Mouse (Mus musculus): ENCODE results near the gene Ap1g2.

Ap1g2 gene

DNA sequence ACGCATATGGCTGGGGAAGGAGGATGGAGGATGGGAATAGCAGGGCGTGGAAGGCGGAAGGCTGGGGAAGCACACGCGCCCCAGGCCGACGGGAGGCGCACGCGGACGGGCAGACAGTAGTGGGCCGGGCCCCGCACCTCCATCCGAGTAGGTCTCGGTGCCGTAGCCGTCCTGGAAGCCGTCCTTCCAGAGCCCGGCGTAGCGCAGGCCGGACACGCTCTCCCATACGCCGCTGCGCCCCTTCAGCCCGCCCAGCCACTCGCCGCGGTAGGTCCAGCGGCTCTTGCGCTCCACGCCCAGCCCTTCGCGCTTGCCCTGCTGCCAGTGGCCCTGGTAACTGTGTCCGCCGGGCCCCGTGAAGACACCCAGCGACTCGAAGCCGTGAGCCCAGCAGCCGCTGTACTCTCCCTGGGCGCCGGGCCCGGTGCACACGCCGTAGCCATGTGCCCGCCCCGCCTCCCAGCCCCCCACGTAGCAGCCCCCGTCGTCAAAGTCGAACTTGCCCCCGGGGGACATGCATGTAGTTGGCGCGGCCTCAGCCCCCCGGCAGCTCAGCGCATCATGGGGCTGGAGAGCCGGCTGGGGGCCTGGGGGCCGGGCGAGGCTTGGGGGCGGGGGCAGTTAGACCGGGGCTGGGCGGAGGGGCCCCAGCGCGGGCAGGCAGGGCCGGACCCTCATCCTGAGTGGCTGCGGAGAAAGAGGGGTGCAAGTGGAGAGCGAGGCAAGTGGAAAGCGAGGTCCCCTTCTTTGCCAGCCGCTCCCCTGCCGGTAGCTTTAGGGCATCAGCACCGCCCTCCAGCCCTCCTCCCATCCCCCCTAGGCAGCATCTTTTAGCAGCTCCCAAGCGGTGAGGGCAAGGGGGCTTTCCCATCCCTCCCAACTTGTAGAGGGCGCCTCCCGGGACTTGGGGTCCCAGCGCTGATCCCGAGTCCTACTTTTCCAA, 8.6 kb upstream of the Ap1g2 start:
- in situ Hi-C loops (cut with MboI, MseI), result no loop called here

DNA sequence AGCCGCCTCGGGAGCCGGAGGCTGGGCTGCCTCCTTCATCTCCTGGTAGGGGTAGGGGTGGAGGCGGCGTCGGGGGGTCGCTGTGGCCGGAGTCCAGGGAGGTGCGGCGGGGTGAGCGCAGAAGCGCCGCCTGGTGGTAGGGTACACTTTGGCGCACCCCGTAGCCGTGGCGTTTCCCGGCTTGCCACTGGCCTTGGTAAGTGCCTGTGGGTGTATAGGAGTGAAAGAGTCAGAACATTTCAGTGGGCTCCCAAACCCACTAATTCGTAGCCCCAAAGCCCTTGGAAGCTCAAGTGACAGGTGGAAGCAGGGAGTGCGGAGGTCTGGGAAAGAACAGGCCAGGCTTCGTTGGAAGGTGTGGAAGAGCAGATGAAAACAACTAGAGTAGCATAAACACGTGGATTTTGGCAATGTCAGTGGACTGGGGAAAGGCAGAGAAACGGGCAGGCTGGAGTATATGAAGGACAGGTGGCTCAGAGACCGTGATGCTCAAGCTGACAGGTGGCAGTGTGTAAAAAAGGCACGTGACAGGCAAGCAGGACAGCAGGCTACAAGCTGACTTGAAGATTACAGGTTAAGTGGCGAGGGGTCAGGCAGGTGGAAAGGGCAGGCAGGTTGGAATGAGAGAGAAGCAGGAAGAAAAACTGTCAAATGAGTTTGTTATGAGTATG, 7.7 kb upstream of the Ap1g2 start:
- in situ Hi-C loops (cut with MboI, MseI), result no loop called here

DNA sequence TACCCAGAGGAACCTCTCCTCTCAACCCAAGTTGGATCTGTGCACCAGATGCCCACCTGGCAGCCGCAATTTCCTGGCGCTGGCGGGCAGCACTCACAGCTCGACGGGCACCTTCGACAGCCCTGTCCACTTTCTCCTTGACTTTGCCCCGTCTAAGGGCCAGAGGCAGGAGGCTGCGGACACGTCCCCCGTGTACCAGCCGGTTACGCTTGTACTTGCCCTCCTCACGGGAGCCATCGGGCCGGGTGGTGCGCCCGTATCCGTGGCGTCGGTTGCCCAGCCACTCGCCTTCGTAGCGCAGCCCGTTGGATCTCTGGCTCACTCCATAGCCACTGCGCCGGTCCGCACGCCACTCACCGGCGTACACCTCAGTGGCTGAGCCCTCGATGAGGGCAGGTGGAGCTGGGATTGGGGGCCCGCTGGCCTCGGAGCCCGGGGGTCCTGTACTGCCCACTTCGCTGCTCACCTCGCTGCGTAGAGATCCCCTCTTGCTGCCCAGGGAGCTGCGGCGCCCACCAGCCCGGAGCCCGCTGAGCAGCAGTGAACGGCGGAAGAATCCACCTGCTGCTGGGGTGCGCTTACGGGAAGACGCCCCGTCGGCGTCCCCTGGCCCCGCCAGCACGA, 7.1 kb upstream of the Ap1g2 start:
- in situ Hi-C loops (cut with MboI, MseI), result no loop called here

DNA sequence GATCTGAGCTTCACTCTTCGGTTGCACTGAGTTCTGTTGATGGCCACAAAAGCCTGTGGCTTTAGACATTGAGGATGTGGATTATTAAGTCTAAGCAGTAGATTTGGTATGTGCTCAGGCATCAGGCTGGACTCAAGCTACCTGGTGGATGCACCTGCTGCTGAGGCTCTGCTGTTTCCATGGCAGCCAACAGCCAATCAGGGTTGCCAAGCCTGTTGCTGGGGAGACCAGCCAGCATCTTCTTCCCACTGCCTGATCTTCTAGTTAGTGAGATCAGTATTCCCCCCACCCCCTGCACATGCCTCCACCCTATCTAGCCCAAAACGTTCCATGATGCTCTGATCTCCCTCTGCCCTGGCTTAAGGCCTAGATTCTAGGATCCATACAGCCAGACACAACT, 5.3 kb upstream of the Ap1g2 start:
- in situ Hi-C loops (cut with MboI, MseI), result no loop called here

DNA sequence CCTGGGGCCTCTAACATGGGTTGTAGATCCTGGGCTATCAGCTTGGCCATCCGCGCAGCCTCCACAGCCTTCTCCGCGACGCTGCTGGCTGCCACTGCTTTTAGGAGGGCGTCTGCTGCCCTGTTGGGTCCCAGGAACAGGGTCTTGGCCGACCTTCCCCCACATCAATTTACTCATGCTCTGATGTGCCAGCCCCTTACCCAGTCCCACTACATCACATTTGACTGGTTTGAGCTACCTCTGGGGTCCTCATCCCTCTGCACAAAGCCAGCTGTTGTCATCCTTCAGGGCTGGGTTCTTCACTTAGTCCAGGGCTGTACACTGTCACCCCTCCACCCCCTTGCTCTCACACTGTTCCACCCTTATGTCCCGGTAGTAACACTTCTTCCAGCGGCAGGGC, 3.7 kb upstream of the Ap1g2 start:
- in situ Hi-C loops (cut with MboI, MseI), result no loop called here

DNA sequence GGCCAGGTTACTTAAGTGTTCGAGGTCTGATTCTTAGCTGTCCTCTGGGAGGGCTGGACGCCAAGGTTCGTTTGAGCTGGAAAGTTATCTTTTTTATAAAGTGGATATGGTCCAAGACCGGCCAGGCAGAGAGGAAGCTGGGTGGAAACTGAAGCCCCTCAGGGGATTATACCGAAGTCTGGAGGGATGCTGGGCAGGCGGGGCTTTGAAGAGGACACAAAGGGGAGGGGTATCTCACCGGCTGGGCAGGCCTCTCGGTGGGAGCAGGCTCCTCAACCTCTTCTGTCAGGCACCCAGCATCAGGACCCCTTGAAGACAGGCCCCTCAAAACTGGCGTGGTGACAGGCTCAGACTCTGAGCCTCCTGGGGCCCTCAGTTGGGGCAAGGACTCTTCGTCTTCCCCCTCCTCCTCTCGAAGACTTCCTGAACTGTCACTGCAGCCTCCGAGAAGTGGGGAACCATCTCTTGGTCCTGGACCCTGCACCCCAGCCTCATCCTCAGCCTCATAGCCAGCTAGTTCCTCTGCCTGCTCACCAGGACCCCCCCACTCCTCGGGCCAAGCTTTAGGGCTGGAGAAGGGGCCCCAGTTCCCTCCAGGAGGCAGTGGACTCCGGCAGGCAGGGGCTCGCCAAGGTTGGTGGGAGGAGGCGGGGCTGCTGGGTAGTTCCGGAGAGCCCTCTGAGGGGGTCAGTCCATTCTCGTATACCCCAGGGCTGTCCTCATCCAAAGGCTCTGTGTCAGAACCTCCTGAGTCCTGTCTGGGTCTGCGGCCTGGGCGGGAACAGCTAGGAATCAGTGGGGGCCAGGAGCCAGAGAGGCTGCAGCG, 2.9 kb upstream of the Ap1g2 start:
- in situ Hi-C loops (cut with MboI, MseI), result no loop called here

DNA sequence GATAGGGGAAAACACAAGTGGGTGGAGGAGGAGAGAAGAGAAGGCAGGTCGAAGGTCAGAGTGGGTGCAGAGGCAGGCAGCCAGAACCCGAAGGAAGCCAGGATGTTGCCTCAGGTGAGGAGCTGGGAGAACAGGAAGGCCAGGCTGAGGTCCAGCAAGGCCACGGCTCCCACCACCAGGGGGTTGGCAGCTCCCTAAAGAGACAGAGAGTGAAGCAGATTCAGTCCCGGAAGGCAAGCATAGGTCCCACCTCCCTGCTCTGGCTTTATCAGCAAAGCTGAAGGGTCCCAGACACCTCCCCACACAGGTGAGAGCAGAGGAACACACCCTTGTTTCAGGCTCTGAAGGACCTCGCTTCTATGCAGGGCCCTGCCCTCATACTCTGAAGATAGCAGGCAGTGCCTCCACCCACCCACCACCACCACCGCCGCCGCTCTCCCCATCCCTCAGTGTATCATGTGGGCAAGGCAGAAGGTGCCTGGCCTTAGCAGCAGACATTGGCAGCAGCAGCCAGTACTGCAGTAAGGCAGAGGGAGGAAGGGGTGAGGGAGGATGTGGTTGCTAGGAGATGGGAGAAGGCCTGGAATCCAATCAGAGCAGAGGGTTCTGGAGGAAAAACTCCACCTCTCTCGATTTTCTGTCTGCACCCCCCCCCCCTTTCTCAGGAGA, 1.9 kb upstream of the Ap1g2 start:
- in situ Hi-C loops (cut with MboI, MseI), result no loop called here

DNA sequence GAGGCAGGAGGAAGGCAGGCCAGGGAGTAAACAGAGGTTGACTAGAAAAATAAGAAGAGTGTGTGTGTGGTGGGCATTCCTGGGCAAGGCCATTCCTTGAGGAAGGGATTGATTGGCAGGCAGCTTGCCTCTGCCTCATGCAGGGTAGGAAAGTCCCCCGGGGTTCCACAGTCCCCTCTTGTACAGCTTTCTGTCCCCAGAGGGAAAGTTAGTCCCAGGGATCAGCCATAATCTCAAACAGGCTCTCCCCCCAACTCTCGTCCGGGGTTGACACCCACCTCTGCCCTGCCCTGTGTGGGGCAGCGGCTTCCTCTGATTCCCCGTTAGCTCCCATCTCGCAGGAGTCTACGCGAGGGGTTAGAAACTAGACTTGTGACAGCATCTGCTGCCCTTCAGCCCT, 597 bp upstream of the Ap1g2 start:
- in situ Hi-C loops (cut with MboI, MseI), result no loop called here

DNA sequence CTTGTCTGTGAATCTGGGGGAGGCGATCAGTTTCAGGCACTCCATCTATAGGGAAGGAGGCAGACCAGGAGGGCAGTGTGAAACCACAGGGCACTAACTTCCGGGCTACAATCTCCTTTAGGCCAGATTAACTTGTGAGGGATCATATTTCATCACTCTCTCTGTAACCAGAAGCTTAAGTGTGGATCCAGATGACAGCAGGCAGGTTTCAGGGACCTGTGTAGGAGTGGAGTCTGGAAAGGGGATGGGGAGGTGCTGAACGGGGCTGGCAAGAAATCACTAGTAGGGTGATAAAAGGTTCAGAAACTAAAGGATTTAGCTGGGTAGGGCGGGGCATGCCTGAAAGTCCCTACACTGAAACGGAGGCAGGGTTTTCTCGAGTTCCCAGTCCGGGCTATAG, 1.0 kb downstream of the Ap1g2 start:
- in situ Hi-C loops (cut with MboI, MseI), result no loop called here

DNA sequence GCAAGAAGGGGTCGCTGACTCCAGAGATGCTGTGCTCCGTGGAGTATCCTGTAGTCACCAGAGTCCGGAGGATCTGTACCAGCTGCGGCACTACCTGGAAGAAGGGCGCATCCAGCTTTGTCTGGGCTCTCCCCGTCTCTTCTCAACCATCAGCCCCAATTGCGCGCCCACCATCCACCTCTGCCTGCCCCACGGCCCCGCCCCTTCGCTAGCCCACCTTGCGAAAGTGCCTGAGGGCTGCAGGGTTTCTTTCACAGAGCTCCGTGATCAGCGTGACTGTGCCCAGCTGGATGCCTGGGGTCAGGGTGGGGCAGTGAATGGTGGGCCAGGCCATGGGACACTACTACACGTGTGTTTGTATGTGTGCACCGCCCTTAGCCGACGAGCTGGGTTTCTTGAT, 2.0 kb downstream of the Ap1g2 start:
- in situ Hi-C loops (cut with MboI, MseI), result no loop called here

DNA sequence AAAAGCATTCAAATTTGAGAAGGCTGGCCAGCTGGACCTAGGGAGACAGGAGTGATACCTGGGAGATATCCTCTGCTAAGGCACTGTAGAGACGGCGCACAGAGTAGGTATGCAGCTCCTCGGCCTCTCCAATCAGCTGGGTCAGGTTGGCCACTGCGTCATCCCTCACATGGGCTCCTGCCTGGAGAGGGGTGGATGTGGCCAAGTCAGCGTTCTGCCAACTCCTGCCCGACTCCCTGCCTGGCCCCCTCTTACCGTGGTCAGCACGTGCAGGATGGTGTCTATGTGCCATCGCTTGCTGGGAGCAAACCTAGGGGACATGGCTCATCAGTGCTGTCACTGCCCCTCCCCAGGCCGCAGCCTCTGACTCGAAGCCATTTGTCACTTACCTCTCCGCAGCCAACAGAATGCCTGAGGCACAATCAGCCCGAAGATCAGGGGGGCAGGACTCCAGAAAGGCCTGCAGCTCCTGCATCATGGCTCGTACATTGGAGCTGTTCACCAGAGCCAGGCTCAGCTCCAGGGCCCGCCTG, 4.1 kb downstream of the Ap1g2 start:
- in situ Hi-C loops (cut with MboI, MseI), result no loop called here

DNA sequence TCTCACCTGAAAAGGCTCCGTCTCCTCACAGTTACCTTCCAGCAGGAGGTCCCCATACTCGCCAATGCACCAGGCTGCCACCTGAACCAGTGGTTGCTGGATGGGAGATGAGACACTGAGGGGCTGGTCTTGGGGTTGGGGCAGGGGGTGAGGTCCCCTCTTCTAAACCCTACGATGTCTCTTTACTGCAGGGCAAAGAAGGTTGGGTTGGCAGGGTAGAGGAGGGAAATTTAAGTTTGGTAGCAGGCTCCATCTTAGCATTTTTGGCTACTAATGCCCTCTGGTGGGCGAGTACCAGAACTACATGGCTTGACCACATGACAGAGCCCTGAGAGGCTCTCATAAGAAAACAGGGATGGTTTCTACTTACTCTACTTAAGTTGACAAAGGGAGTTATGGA, 4.8 kb downstream of the Ap1g2 start:
- in situ Hi-C loops (cut with MboI, MseI), result no loop called here

DNA sequence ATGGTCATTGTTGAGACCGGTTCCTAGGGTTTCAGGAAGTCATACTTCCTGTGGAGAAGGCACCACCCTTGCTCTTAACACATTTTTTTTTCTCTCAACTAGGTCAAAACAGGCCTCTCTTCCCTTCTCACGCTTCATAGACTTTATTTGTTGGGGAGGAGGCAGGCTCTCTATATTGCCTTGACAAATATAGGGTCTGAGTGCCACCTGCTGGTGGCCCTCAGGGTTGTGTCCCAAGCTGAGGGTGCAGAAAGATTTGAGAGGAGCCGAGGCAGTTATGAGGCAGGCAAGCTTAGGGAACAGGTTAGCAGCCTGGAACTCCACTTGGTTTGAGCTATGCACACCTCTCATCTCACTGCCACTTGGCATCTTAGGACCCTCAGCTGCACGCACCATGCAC, 8.3 kb downstream of the Ap1g2 start:
- in situ Hi-C loops (cut with MboI, MseI), result no loop called here

DNA sequence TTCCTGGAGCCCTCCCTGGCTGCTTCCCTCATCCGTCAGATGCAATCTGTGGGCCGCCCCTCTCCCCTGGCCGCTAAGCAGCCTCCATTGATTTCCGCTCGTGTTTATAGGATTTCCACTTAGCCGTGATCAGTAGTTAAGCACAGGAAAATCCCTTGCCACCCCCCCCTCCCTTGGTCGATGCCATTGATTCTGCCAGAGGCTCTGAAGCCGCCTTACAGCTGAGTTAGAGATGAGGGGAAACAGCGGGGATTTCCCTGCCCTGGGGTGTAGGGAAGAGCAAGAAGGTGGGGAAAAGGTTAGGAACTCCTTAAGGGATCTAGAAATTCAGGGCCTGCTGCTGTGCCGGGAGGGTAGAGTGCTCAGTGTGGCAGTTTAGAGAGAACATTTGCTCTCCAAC, 8.7 kb downstream of the Ap1g2 start:
- in situ Hi-C loops (cut with MboI, MseI), result no loop called here

DNA sequence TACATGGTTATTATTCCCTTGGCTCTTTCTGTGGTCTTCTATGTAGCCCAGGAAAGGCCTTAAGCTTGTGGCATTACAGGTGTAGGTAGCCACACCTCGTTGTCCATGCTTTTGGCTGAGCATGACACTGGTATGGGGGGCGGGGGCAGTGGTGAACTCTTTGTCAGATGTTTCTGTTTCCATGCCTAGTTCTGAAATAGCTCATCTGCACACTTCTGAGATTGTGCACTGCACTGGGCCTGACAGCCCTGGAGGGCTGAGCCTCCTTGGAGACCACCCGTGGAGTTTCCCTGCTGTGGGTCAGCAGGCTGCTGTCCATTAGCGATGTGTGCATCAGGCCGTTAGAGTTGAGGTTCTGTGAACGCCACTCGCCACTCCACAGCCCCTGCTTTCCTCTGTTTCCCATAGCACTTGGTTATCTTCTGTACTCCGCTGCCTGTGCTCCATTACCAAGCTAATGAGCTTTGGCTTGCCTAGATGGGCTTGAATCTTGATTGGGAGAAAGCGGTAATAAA, 9.8 kb downstream of the Ap1g2 start:
- in situ Hi-C loops (cut with MboI, MseI), result no loop called here

DNA sequence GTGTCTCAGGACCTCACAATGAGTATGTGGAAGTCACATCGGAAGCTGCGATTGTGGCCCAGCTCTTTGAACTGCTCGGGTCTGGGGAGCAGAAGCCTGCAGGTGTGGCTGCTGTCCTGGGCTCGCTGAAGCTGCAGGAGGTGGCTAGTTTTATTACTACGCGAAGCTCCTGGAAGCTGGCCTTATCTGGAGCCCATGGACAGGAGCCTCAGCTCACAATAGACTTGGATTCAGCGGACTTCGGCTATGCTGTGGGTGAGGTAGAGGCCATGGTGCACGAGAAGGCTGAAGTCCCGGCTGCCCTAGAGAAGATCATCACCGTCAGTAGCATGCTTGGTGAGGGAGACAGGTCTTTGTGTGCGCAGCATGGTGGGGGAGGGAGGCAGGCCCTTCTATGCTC, 10.7 kb downstream of the Ap1g2 start:
- in situ Hi-C loops (cut with MboI, MseI), result no loop called here

DNA sequence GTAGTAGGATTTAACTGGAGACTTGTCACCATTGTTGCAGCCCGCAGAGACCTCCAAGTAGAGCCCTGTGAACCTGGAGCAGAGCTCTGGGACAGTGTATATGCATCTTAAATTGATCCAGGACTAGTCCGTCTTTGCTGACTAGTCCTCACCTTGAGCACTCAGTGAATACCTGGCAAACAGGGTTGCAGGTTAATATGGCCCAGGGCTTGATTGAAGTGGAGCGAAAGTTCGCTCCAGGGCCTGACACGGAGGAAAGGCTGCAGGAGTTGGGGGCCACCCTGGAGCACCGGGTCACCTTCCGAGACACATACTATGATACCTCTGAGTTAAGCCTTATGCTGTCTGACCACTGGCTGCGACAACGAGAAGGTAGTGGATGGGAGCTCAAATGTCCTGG, 11.1 kb downstream of the Ap1g2 start:
- in situ Hi-C loops (cut with MboI, MseI), result no loop called here

DNA sequence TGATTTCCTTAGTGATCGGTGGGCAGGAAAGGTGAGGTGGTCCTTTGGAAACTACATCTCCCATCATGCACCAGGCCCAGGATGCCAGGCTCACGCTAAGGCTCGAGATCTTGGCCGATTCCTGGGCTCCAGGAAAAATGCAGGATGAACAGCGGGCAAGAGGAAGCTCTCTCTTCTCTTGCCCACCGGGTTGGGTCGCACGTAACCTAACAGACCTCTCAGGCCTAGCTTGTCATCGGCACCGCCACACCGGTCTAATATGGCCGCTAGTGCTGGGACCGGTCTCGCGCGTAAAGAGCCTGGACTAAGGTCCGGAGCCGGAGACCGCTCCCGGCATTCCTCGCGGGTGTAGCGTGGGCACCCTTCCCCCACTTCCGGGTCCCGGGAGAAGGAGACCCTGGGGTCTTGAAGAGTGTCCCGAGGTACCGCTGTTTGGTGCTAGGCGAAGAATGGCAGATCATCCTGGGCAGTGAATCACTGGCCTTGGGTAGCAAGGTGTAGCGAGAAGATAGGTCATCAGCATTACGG, 11.6 kb downstream of the Ap1g2 start, which contains the start of gene Thtpa:
Thtpa (plus strand) TSS at position 81 of the 528 bp plus-strand sequence.
- in situ Hi-C loops (cut with MboI, MseI), result no loop called here

DNA sequence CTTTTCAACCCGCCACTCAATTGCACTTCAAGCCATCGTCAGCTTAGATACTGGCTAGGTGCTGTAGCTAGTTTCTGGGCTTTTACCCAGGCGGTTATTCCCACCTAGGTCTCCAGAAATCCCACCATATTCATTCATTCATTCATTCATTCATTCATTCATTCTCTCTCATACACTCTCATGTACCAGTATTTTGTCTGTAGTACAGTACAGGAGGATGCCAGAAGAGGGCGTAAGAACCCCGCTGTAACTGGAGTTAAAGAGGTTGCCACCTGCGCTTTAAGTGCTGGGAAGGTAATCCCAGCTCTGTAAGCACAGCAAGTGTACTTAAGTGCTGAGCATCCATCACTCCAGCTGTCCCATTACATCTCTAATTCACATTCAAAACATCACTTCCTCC, 12.5 kb downstream of the Ap1g2 start:
- in situ Hi-C loops (cut with MboI, MseI), result no loop called here

DNA sequence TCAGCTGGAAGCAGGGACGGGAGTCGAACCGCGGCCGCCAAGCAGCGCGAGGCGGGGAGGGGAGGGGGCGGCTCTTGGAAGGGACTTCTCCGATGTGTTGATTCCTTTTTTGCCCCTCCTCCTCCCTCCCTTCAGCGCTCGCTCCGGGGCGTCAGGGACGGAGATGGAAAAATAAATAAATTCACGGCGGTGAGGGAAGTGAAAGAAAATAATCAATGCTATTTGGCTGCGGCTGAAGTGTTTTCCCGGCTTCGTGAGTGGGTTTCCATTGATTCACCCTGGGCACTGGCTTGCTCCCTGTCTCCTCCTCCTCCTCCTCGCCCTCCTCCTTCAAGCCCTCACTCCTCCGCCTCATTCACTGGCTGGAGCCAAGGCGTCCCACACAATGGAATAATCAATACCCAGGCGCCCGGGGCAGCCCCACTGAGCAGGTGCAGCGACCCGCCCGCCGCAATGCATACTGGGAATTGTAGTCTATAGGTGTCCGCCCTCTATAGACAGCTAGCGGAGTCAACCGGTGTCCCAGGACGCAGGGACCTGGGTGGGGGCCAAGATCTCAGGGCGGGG, 14.3 kb downstream of the Ap1g2 start, which contains the start of gene Zfhx2:
Zfhx2 (minus strand) TSS at position 314 of the 567 bp plus-strand sequence.
- in situ Hi-C loops (cut with MboI, MseI), result no loop called here
